Mouse (Mus musculus): ENCODE results near the gene Birc5.

DNA sequence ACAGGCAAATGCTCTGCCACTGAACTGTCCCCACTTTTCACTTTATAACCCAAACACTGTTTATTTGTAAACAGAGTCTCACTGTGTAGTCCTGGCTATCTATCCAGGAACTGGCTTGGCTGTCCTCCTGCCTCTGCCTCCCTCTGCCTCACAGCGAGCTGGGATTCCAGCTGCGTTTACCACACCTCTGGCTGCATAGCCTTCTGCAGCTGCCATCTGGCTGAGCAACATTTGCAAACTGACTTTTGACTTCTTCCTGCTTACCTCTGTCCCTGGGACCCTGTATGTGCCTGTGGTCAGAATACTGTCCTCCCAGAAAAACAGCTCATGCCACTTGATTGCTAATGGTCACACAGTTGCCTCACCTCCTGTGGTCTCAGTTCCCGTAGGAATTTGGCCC, 21.7 kb upstream of the Birc5 start:
- TF ChIP-seq GATA1 (IDR thresholded peaks at IDR 0.05; ENCODE audit: borderline replicate concordance, low read length) = no peak
- TF ChIP-seq FLI1 (IDR thresholded peaks at IDR 0.05; ENCODE audit: low read length) = no peak

Measured in megakaryocyte, embryonic 14.5 days (primary cell).